Mouse (Mus musculus): ENCODE measurements around the gene Cep250. TPM values are rescaled to one million over a fixed set of nuclear protein-coding genes. Genes with fewer than 3 reads are reported as not detected.

The Cep250 gene
- polyA plus RNA-seq, 1 experiment: not detected

DNA sequence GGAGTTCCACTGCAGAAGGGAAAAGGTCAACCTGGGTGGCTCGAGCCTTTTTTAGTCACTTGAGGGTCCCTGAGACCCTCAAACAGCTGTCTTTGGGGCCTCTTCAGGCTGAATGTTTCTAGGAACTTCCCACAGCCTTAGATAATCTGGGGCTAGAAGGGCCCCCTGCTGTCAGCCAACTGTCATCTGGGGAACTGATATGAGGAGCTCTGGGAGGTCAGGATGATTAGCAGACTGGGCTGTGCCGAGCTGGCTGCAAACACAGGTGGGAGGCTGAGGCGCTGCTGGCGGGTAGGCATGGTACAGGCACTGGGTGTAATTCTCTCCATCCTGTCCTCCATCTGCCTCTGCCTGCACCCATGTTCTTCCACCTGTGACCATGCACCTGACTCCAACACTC is 32.8 kb downstream of the Cep250 start:
- Histone ChIP-seq H3K4me3 (ENCODE audit: insufficient read depth, low read depth, low read length) (no peak overlapping the region), H3K27ac (ENCODE audit: insufficient read depth, low read depth, low read length) (no peak overlapping the region), H3K4me1 (ENCODE audit: control insufficient read depth, insufficient read depth, low read length) (peaks cover 11% of the 10 kb centered on the region)
- no peak for TF ChIP-seq CTCF (IDR thresholded peaks at IDR 0.05; ENCODE audit: insufficient read depth, low read depth, low read length)
- TF ChIP-seq POLR2A (IDR thresholded peaks at IDR 0.05; ENCODE audit: insufficient read depth, low read depth, low read length): no peak
- 81% methylated on average over 4 of the region's 4 CpGs for WGBS

DNA sequence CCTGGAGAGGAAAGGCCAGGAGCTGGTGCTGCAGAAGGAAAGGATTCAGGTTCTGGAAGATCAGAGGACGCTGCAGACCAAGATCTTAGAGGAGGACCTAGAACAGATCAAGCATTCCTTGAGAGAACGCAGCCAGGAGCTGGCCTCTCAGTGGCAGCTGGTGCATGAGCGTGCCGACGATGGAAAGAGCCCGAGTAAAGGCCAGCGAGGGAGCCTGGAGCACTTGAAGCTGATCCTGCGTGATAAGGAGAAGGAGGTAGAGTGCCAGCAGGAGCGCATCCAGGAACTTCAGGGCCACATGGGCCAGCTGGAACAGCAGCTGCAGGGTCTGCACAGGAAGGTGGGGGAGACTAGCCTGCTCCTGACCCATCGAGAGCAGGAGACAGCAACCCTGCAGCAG is 34.9 kb downstream of the Cep250 start:
- Histone ChIP-seq H3K27ac (ENCODE audit: insufficient read depth, low read depth, low read length) (no peak overlapping the region), H3K4me3 (ENCODE audit: insufficient read depth, low read depth, low read length) (no peak overlapping the region), H3K4me1 (ENCODE audit: control insufficient read depth, insufficient read depth, low read length) (peaks cover 11% of the 10 kb centered on the region)
- TF ChIP-seq CTCF (IDR thresholded peaks at IDR 0.05; ENCODE audit: insufficient read depth, low read depth, low read length) (no peak), POLR2A (IDR thresholded peaks at IDR 0.05; ENCODE audit: insufficient read depth, low read depth, low read length) (no peak)
- WGBS: 84% methylated on average over 10 of the region's 10 CpGs

DNA sequence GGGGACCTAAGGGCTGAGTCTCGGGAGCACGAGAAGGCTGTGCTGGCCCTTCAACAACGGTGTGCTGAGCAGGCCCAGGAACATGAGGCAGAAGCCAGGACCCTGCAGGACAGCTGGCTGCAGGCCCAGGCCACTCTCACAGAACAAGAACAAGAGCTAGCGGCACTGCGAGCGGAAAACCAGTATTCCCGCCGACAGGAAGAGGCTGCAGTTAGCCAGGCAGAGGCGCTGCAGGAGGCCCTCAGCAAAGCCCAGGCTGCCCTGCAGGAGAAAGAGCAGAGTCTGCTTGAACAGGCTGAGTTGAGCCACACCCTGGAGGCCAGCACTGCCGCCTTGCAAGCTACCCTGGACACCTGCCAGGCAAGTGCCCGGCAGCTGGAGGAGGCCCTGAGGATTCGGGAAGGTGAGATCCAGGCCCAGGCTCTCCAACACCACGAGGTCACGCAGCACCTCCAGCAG is 35.6 kb downstream of the Cep250 start:
- no peak for TF ChIP-seq CTCF (IDR thresholded peaks at IDR 0.05; ENCODE audit: insufficient read depth, low read depth, low read length)
- no peak for TF ChIP-seq POLR2A (IDR thresholded peaks at IDR 0.05; ENCODE audit: insufficient read depth, low read depth, low read length)
- H3K4me1 ChIP-seq (ENCODE audit: control insufficient read depth, insufficient read depth, low read length): peaks cover 11% of the 10 kb centered on the region
- no peak overlapping the region for H3K27ac ChIP-seq (ENCODE audit: insufficient read depth, low read depth, low read length)
- WGBS: 41% methylated on average over 14 of the region's 14 CpGs
- H3K4me3 ChIP-seq (ENCODE audit: insufficient read depth, low read depth, low read length): no peak overlapping the region

DNA sequence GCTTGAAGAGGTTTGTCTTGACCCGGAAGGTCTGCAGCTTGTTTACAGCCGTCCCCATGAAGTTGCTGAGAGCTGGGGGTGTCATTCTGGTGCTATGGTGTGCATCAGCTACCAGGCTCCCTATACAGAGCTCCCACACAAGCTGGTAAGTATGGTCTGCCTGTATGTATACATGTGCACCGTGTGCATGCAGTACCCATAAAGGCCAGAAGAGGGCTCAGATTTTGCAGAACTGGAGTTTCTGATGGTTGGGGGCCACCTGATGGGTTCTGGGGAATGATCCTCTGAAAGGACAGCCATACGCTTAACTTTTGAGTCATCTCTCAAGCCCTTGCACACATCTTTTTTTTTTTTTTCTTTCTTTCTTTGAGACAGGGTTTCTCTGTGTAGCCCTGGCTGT is 49.1 kb downstream of the Cep250 start:
- no peak for TF ChIP-seq CTCF (IDR thresholded peaks at IDR 0.05; ENCODE audit: insufficient read depth, low read depth, low read length)
- no peak for TF ChIP-seq POLR2A (IDR thresholded peaks at IDR 0.05; ENCODE audit: insufficient read depth, low read depth, low read length)
- Histone ChIP-seq H3K4me3 (ENCODE audit: insufficient read depth, low read depth, low read length) (no peak overlapping the region), H3K27ac (ENCODE audit: insufficient read depth, low read depth, low read length) (no peak overlapping the region), H3K4me1 (ENCODE audit: control insufficient read depth, insufficient read depth, low read length) (peaks cover 10% of the 10 kb centered on the region)
- WGBS: 91% methylated on average over 4 of the region's 4 CpGs

GRCm38 (mm10) chr2:156007888-156008532 is 51.8 kb downstream of the Cep250 start, which contains the start of the genes 6430550D23Rik and Ergic3:
TSS of gene 6430550D23Rik (minus strand) at chr2:156007977.
TSS of gene Ergic3 (plus strand) at chr2:156008045.
- peak within 1 kb of the TSS; percentile 53; the same call in 1 of the 2 replicates for H3K27ac ChIP-seq (ENCODE audit: insufficient read depth, low read depth, low read length)
- H3K4me1 ChIP-seq (ENCODE audit: control insufficient read depth, insufficient read depth, low read length): peaks cover 10% of the 10 kb centered on the region
- H3K4me3 ChIP-seq (ENCODE audit: insufficient read depth, low read depth, low read length): peak within 1 kb of the TSS; percentile 95
- TF ChIP-seq CTCF (IDR thresholded peaks at IDR 0.05; ENCODE audit: insufficient read depth, low read depth, low read length) (no peak), POLR2A (IDR thresholded peaks at IDR 0.05; ENCODE audit: insufficient read depth, low read depth, low read length) (peak; percentile 78)
- under 1% methylated on average over 45 of the region's 45 CpGs for WGBS

DNA sequence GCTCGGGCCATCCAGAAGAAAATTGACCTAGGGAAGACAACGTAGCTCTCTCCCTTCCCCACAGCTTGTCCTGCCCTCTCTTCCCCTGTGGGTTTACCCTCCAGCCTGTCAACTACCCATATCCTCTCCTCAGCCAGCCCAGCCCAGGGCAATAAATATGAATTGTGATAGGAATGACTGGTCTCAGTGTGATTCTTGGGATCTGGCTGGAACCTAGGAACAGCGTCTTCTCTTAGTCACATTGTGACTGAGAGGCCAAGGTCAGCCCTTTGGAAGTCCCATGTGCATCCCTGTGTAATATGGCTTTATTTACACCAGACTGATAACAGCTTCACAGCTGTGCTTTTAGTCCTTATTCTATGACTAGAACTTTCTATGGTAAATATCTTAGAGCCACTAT is 61.8 kb downstream of the Cep250 start:
- TF ChIP-seq POLR2A (IDR thresholded peaks at IDR 0.05; ENCODE audit: insufficient read depth, low read depth, low read length) (no peak), CTCF (IDR thresholded peaks at IDR 0.05; ENCODE audit: insufficient read depth, low read depth, low read length) (no peak)
- Histone ChIP-seq H3K4me3 (ENCODE audit: insufficient read depth, low read depth, low read length) (no peak overlapping the region), H3K4me1 (ENCODE audit: control insufficient read depth, insufficient read depth, low read length) (no peaks in the 10 kb centered on the region), H3K27ac (ENCODE audit: insufficient read depth, low read depth, low read length) (no peak overlapping the region)
- 91% methylated on average over 3 of the region's 3 CpGs for WGBS

DNA sequence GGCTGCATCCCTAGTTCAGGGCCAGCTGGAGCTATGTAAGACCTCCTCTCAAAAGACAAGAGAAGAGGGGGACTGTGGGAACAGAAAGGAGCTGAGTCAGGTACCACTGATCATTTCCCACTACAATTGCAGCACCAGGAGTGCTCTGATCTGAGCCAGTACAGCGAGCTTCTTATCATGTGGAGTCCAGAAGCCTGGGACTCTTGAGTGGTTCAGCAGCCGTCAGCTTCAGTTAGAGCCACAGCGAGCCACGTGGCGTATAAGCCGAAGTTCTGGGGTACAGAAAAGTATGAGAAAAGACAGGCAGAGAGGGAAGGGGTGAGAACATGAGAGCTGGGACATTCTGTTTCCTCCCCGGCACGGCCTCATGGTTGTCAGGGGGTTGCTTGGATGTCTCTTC is 65.0 kb downstream of the Cep250 start:
- 88% methylated on average over 8 of the region's 8 CpGs for WGBS
- H3K27ac ChIP-seq (ENCODE audit: insufficient read depth, low read depth, low read length): no peak overlapping the region
- H3K4me1 ChIP-seq (ENCODE audit: control insufficient read depth, insufficient read depth, low read length): no peaks in the 10 kb centered on the region
- TF ChIP-seq CTCF (IDR thresholded peaks at IDR 0.05; ENCODE audit: insufficient read depth, low read depth, low read length) (no peak), POLR2A (IDR thresholded peaks at IDR 0.05; ENCODE audit: insufficient read depth, low read depth, low read length) (no peak)
- no peak overlapping the region for H3K4me3 ChIP-seq (ENCODE audit: insufficient read depth, low read depth, low read length)

GRCm38 (mm10) chr2:156021765-156022164 is 65.5 kb downstream of the Cep250 start:
- no peak overlapping the region for H3K27ac ChIP-seq (ENCODE audit: insufficient read depth, low read depth, low read length)
- TF ChIP-seq POLR2A (IDR thresholded peaks at IDR 0.05; ENCODE audit: insufficient read depth, low read depth, low read length): no peak
- no peak for TF ChIP-seq CTCF (IDR thresholded peaks at IDR 0.05; ENCODE audit: insufficient read depth, low read depth, low read length)
- 88% methylated on average over 2 of the region's 2 CpGs for WGBS

DNA sequence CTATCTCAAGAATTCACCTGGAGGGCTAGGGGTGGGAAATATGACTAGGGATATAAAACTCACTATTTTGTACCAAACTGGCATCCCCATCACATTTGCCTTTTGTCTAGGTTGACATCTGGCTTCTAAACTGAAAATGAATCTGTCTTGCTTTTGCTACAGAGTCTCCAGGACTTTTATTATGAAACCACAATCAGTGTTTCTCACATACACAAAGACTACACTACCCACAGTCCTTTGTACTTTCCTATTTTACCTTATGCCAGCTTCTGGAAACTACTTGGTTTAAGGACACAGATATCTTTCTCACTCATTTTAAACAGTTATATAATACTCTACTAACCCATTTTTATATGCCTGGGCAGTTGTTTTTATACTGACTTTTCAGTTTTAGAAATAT is 69.2 kb downstream of the Cep250 start:
- no peak for TF ChIP-seq CTCF (IDR thresholded peaks at IDR 0.05; ENCODE audit: insufficient read depth, low read depth, low read length)
- TF ChIP-seq POLR2A (IDR thresholded peaks at IDR 0.05; ENCODE audit: insufficient read depth, low read depth, low read length): no peak
- Histone ChIP-seq H3K4me3 (ENCODE audit: insufficient read depth, low read depth, low read length) (no peak overlapping the region), H3K4me1 (ENCODE audit: control insufficient read depth, insufficient read depth, low read length) (no peaks in the 10 kb centered on the region), H3K27ac (ENCODE audit: insufficient read depth, low read depth, low read length) (no peak overlapping the region)

More at GRCm38 (mm10) chr2:156021765-156022164, 65.5 kb downstream of the Cep250 start:
- Histone ChIP-seq H3K4me3 (ENCODE audit: insufficient read depth, low read depth, low read length) (no peak overlapping the region), H3K4me1 (ENCODE audit: control insufficient read depth, insufficient read depth, low read length) (no peaks in the 10 kb centered on the region)

Measured in olfactory bulb, adult 2 months (tissue).